Mouse (Mus musculus) neural tube, embryonic 15.5 days (tissue): ENCODE results near the gene Rhno1. TPM values are rescaled to one million over a fixed set of nuclear protein-coding genes. Genes with fewer than 3 reads are reported as not detected.

Experiments
- ATAC-seq: fragments of 200-750 bp; cut with Nextera tagmentation; 2 replicates; pipeline ENCODE4 v1.8.0; 2017; ENCODE audit warnings: mild to moderate bottlenecking, moderate TSS enrichment, moderate library complexity; ENCODE audit not compliant: low FRiP score
- H3K27ac ChIP-seq: fragments of 300-500 bp; sonication (generic); replicated peaks from 2 replicates; pipeline ENCODE4 v1.5.1; 2015; ENCODE audit warnings: mild to moderate bottlenecking, inconsistent platforms
- H3K27me3 ChIP-seq: fragments of 300-500 bp; sonication (generic); replicated peaks from 2 replicates; pipeline ENCODE4 v1.6.1; 2015; ENCODE audit warnings: inconsistent platforms
- H3K36me3 ChIP-seq: fragments of 300-500 bp; sonication (generic); 2 replicates; pipeline ENCODE4 v1.6.1; 2015; ENCODE audit warnings: inconsistent platforms
- H3K4me1 ChIP-seq: fragments of 300-500 bp; sonication (generic); 2 replicates; pipeline ENCODE4 v1.6.1; 2015; ENCODE audit warnings: inconsistent platforms
- H3K4me2 ChIP-seq: fragments of 300-500 bp; sonication (generic); 2 replicates; pipeline ENCODE4 v1.6.1; 2015; ENCODE audit warnings: inconsistent platforms, mild to moderate bottlenecking, moderate library complexity
- H3K4me3 ChIP-seq: fragments of 300-500 bp; sonication (generic); replicated peaks from 2 replicates; pipeline ENCODE4 v1.5.1; 2015; ENCODE audit warnings: mild to moderate bottlenecking, inconsistent platforms
- H3K9ac ChIP-seq: fragments of 300-500 bp; sonication (generic); replicated peaks from 2 replicates; pipeline ENCODE4 v1.6.1; 2015; ENCODE audit warnings: mild to moderate bottlenecking, inconsistent platforms
- H3K9me3 ChIP-seq: fragments of 300-500 bp; sonication (generic); replicated peaks from 2 replicates; pipeline ENCODE4 v1.6.1; 2016; ENCODE audit warnings: inconsistent platforms
- WGBS: fragments of 180-500 bp; shearing (Covaris S2); methylation state at CpG from one replicate; pipeline ENCODE4 v1.1.7; 2015; ENCODE audit warnings: mixed read lengths; 5-methylcytosine and 5-hydroxymethylcytosine counted together
- polyA plus RNA-seq: library from polyadenylated mRNA; unstranded; fragments of >200 nt; fragmentation: Nextera tagmentation; extraction: Ambion mirVana; gene quantifications from 2 replicates; pipeline ENCODE4 v1.2.1, GENCODE M21; 2015

Gene Rhno1
- polyA plus RNA-seq, 1 experiment from 2014 or later, result 72.2 TPM

DNA sequence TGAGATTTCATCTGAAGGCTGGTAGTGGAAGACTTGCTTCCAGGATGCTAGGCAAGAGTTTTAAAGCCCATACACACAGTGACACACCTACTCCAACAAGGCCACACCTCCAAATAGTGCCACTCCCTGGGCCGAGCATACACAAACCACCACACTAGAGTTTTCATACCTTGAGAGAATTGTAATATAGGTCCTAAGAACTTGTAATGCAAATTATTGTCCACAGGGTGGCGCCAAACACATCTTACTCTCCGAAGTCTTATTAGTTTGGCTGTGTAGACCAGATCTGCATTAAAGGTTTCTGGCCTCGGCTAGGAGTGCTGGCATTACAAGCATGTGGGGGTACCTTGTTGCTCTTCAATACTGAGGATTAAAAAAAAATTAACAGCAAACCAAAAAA lies 44.4 kb downstream of the Rhno1 start:
- H3K27me3 ChIP-seq, result no peaks in the 10 kb centered on the region
- H3K4me3 ChIP-seq, result no peak overlapping the region
- H3K27ac ChIP-seq, result no peak overlapping the region
- no peak overlapping the region for H3K9ac ChIP-seq
- H3K4me1 ChIP-seq, result no peaks in the 10 kb centered on the region
- peaks cover 21% of the 10 kb centered on the region for H3K36me3 ChIP-seq
- peak; percentile 58; the same call in 1 of the 2 replicates for ATAC-seq
- no peaks in the 10 kb centered on the region for H3K9me3 ChIP-seq
- 13% methylated on average over 4 of the region's 4 CpGs for WGBS
- H3K4me2 ChIP-seq, result no peak overlapping the region

DNA sequence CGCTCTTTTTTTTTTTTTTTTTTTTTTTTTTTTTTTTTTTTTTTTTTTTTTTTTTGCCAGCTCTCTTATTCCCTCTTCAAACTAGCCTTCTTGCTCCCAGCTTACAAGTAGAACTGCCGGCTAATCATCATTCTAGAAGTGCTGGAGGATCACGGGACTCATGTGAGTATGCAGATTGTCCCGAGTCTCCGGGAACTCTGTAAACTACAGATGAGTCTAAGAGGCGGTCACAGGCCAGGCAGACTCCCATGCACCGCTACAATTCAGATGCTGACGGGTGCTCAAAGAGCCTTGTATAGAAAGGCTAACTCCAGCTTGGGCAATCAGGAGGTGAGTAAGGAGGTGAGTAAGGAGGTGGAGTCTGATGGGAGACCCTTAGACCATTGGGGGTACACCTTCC lies 47.1 kb downstream of the Rhno1 start:
- WGBS, result 80% methylated on average over 8 of the region's 8 CpGs
- H3K9me3 ChIP-seq, result no peaks in the 10 kb centered on the region
- no peaks in the 10 kb centered on the region for H3K4me1 ChIP-seq
- no peak overlapping the region for H3K9ac ChIP-seq
- H3K27ac ChIP-seq, result no peak overlapping the region
- no peak for ATAC-seq
- no peaks in the 10 kb centered on the region for H3K36me3 ChIP-seq
- H3K4me3 ChIP-seq, result no peak overlapping the region
- H3K4me2 ChIP-seq, result no peak overlapping the region
- no peaks in the 10 kb centered on the region for H3K27me3 ChIP-seq

DNA sequence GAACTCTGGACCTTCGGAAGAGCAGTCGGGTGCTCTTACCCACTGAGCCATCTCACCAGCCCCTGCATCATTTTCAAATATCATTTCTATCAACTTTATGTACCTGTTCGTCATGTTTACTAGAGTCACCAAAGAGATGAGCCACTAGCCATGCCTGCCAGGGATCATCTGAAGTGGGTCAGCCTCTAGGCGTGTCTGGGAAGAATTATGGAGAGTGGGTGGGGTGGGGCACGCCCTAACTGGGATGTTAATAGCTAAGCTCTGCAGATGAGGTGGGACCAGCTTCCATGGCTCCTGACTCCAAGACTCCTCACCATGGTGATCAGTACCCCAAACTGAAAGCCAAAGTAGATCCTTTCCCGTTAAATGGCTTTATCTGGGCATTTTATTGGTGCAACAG lies 47.9 kb downstream of the Rhno1 start:
- no peaks in the 10 kb centered on the region for H3K9me3 ChIP-seq
- H3K27me3 ChIP-seq, result no peaks in the 10 kb centered on the region
- no peak overlapping the region for H3K9ac ChIP-seq
- no peak overlapping the region for H3K27ac ChIP-seq
- H3K36me3 ChIP-seq, result no peaks in the 10 kb centered on the region
- no peaks in the 10 kb centered on the region for H3K4me1 ChIP-seq
- no peak overlapping the region for H3K4me3 ChIP-seq
- no peak overlapping the region for H3K4me2 ChIP-seq
- ATAC-seq, result no peak
- WGBS, result 91% methylated on average over 6 of the region's 6 CpGs

DNA sequence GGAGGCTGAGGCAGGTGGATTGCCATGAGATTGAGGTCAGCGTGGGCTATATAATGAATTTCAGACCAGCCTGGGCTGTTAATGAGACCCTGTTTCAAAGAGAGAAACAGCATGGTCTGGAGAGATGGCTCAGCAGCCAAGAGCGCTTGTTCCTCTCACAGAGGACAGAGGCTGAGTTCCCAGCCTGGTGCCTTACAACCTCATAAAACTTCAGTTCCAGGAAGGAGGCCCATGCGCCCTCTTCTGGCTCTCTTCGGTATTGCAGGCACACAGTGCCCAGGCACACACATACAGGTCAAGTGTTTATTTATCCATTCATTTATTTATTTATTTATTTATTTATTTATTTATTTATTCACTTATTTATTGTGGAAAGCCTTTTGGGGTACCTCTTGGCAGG lies 54.4 kb downstream of the Rhno1 start:
- no peaks in the 10 kb centered on the region for H3K4me1 ChIP-seq
- H3K27ac ChIP-seq, result no peak overlapping the region
- ATAC-seq, result no peak; the same call in 1 of the 2 replicates
- no peak overlapping the region for H3K4me2 ChIP-seq
- no peak overlapping the region for H3K9ac ChIP-seq
- H3K4me3 ChIP-seq, result no peak overlapping the region
- H3K36me3 ChIP-seq, result no peaks in the 10 kb centered on the region
- H3K27me3 ChIP-seq, result no peaks in the 10 kb centered on the region
- no peaks in the 10 kb centered on the region for H3K9me3 ChIP-seq
- 26% methylated on average over 4 of the region's 4 CpGs for WGBS

Other genes starting within 250 kb of the Rhno1 start
- gene Tspan9, start 219.3 kb downstream of the Rhno1 start, polyA plus RNA-seq, result 48.3 and 63.2 TPM in 2 replicates
- 0.89 and 0.93 TPM in 2 replicates for gene Tead4, start 62.1 kb downstream of the Rhno1 start, polyA plus RNA-seq
- gene Tulp3, start 7.1 kb downstream of the Rhno1 start, polyA plus RNA-seq, result 19.1 and 21.8 TPM in 2 replicates
- 5.3 and 11.7 TPM in 2 replicates for gene Foxm1, start 56 bp upstream of the Rhno1 start, polyA plus RNA-seq
- gene Tex52, start 12.5 kb upstream of the Rhno1 start, polyA plus RNA-seq, result 0.33 and 0.54 TPM in 2 replicates
- gene Gm44596, start 12.6 kb upstream of the Rhno1 start, polyA plus RNA-seq, result not detected in 2 replicates
- 12.4 and 13.0 TPM in 2 replicates for gene Nrip2, start 36.4 kb upstream of the Rhno1 start, polyA plus RNA-seq
- 44.0 and 46.5 TPM in 2 replicates for gene Itfg2, start 62.0 kb upstream of the Rhno1 start, polyA plus RNA-seq
- gene Fkbp4, start 75.8 kb upstream of the Rhno1 start, polyA plus RNA-seq, result 319 and 377 TPM in 2 replicates
- 0.09 and 0.47 TPM in 2 replicates for gene Pzp, start 163.8 kb upstream of the Rhno1 start, polyA plus RNA-seq
- gene A2ml1, start 218.7 kb upstream of the Rhno1 start, polyA plus RNA-seq, result 3.5 and 4.8 TPM in 2 replicates